Mouse (Mus musculus): Measurements from ENCODE around the gene Myb. TPM values are rescaled to one million over a fixed set of nuclear protein-coding genes. Genes with fewer than 3 reads are reported as not detected.

The Myb gene
- 1 to 10 TPM; 6.7 to 8.2 (median 7.3) TPM for polyA plus RNA-seq (2017; shearing (Covaris generic))

DNA sequence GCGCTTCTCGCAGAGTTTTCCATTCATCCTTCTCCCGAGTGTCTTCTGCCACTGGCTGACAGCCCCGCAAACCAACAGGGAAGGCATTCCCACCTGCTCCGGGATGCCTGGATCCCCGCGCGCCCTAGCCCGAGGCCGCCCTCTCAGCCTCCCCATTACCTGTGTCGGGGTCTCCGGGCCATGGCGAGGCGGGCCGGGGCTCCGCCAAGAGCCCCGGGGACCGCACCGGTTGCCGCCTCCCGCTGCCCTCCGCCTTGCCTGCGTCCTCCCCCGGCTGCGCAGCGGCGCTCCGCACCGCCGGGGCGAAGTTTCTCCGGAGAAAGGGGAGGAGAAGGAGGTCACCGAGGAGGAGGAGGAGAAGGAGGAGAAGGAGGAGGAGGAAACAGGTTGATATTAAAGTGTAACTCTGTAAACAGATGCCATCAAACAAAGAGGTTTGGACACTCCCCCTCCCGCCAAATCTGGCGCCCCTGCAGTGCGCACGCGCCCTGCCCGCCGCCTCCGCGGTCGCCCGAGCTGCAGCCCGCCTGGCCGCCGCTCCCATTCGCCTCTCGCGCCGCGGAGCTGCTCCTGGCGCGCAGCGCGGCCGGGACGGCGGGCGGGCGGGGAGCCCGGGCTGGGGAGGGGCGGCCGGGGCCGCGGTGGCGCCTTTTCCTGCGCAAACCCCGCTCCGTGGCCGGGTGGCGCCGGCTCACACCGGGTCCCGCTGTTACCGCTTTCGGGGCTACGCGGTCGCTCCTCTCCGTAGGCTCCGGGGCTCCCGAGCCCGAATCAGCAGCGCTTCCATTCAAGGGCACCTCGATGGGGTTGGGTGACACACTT, at the start of gene Myb:
Gene Myb, minus strand, starts transcription at position 448 of the 822 bp plus-strand sequence.
- ATAC-seq, result peak; percentile 16

DNA sequence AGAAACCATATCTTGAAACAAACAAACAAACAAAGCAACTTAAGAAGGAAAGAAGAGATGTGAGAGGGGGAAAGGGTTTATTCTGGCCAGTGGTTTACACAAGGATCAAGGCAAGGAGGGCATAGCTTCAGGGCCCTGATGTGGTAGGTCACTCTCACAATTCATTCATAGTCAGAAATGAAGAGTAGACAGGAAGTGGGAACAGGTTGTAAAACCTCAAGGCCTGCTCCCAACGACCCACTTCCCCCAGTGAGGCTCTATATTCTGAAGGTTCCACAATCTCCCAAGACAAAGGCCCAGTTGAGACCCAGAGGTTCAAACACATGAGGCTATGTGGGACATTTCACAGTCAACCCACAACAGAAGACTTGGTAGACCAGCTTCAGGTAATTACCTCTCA, 46.6 kb upstream of the Myb start:
- ATAC-seq, result no peak

GRCm38 (mm10) chr10:21206232-21206631, 45.4 kb upstream of the Myb start:
- ATAC-seq, result no peak

GRCm38 (mm10) chr10:21204496-21205085, 43.8 kb upstream of the Myb start:
- ATAC-seq, result peak; percentile 61

GRCm38 (mm10) chr10:21203886-21204285, 43.1 kb upstream of the Myb start:
- peak; percentile 16 for ATAC-seq

DNA sequence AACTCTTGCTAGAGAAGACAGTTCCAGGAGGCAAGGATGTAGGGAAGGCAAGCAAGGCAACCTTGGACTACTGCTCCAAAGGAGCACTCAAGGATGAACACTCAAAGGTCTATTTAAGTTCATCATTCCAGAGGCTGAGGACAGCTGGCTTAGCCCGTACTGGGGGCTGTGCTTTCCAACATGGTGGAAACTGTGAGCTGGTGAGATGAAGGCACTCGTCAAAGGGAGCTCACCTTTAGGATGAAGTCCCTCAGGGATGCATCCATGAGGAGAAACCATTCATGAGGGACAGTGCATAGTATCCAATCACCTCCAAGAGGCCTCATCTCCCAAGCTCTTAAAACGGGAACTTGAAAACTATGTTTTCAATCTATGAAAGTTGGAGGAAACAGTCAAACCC, 42.7 kb upstream of the Myb start:
- ATAC-seq, result no peak

- ATAC-seq, result peak; percentile 14
Observed at GRCm38 (mm10) chr10:21200761-21201160, 40.0 kb upstream of the Myb start.

DNA sequence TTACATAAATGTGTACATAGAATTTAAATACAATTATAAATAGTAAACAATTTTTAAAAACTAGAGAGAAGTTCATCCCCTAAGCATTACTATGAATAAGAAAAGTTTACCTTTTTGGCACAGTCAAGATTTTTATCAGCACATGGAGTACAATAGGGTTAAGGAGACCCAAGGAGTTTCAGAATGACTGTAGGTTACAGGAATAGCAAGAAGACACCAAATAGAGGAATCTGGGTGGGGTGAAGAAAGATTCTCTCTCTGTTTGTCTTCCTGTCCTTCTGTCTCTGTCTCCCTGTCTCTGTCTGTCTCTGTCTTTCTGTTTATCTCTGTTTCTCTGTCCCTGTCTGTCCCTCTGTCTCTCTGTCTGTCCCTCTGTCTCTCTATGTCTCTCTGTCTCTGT, 39.5 kb upstream of the Myb start:
- no peak for ATAC-seq

DNA sequence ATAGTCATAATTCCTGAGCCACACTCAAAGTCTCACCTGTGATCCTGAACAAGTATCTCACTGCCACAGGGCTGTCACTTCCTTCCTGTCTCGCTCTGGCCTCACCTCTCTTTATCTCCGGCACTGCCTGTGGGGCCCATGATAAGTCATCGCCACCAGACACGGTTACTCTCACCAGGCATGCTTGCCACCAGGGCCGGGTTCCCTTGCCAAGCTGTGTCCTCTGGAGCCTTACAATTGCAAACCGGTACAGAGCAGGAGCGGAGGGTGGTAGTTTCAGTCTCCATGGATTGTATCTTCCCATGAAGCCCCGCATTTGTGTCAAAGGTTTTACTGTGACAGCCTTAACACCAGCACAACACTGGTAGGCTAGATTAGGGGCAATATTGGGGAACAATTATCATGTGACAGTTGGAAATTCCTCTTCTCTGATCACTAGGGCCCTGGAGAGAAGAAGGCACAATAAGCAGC, 35.9 kb upstream of the Myb start:
- peak; percentile 82 for ATAC-seq

DNA sequence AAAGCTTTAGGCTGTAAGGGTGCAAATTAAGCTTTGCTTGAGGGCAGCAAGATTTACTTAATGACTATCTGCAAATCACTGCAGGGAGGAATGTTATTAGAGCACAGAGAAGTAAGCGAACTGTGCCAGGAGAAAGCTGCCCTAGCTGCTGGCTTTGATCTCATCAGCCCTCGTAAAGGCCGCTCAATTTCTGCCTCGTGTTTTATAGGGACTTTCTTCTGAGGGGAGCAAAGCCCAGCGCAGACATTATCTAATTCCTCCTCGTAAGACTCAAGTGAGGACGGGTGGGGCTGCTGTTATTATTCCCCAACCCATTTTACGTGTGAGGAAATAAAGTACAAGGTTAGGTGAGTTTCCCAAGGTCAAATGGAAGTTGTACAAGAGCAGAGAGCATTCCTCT, 34.8 kb upstream of the Myb start:
- no peak for ATAC-seq

DNA sequence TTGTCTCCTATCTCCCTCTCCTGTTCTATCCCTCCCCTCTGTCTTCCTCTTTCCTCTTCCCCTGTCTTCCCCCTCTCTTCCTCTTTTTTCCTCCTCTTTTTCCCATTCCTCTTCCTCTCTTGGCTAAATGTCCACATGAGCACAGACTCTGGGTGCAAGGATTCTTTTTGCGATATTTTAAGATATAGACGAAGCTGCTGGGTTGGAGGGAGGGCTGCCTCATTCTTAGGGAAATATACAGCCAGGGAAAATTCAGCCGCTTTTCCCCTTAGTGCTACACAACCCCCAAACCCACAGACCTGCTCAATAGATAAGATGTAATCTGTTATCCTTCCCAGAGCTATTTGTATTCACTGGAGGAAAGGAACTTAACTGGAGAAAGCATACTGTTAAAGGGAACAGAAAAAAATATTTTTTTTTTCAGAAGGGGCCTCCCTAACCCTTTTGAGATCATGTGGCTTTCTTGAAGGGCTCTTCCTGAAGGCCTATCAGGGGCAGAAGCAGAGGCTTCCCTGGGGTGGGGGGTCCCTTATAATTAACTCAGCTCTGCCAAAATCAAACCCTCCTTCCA, 33.2 kb upstream of the Myb start:
- no peak for ATAC-seq

DNA sequence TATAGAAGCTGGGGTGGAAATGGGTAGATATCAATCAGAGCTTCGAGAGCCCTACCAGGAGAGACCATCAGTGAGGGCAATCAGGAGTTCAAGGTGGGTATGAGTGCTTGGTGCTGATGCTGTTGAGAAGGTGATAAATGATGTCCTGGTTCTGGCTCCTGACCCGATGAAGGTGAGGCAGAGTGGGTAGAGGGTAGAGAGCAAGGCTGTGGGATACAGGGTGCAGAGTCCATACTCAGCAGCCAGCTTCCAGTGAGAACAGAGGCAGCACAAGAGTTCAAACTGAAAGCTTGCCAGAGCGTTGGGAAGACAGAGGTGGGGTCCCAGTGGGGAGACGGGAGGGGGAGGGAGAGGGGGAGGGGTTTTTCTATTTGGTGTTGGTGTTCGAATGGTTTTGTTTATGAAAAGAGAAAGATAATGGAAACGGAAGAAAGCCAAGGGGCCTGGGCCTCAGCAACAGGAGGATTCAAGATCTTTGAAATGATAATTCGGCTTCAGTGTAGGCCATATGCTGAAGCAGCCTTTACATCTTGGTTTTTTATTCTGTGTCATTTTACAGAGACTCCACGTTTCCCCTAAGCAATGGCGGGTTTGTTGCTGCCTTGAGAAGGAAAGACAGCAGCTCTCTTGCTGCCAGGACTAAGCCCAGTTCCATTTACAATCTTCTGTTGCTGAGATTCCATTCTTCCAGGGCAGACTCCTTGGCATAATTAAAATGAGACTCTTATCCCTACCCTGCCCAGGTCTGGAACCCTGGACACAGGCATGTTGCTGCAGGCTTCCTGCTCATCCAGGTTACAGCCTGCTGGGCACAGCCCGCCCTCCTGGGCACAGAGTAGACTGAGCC, 32.5 kb upstream of the Myb start:
- no peak for ATAC-seq

DNA sequence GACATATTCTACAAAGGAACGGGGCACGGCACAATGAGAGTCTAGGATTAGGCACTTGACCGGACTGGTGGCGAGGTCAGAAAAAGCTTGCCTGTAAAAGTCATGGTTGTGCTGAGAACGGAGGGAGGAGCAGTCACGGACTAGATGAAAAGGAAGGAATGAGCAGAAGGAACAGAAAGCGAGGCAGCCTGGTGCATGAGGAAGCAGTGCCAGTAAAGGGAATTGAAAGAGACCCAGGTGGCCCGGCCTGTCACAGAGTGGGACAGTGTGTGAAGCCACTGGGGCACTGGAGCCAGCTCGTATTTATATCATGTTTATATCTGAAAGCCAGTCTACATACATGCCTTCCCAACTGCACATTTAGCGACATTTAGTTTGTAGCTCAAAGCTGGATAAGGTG, 31.7 kb upstream of the Myb start:
- ATAC-seq, result no peak

- no peak for ATAC-seq
Observed at GRCm38 (mm10) chr10:21189756-21190397, 29.1 kb upstream of the Myb start.

DNA sequence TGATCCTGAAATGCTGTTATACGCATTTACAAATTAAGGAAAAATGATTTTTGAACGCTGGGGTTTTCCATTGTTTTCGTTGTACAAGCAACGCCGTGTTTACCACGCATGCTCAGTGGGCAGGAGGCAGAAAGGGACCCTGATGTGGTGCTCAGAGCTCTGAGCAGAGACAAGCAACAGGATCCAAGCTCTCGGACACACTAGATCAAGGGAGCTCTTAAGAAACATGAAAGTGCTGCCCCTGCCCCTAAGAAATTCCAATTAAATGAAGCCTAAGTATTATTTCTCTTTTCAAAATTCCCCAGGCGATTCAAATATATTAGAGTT, 28.5 kb upstream of the Myb start:
- no peak for ATAC-seq

DNA sequence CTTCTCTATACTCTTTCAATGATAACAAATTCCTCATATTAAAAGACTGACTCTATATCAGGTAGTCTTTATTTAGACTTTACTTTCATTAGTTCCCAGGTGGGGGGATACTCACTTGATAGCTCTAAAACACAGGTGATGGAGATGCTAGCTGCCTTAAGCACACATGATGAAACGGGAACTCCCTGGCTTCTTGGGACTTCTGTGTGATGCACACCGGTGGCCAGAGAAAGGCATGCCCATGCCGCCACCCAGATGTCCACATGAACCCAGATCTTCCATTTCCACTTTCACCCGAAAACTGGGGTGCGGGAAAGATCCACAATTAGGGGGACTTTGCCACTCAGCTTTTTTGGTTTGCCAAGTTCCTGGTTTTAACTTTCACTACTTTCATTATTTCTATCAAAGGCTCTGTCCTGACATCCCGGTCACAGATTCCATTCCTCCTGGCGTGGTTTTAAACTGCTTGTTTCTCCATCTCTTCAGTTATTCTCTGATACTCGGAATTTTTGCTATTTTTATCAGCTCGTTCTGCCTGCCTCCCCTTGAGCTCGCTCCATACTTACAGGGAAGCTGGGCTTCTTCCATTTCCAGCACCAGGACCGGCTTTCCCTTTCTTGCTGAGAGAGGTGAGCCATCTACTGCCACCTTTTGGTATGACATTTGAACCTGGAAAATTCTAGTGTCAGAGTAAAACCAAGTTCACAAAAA, 27.9 kb upstream of the Myb start:
- ATAC-seq, result peak; percentile 53

GRCm38 (mm10) chr10:21187847-21188246, 27.1 kb upstream of the Myb start:
- no peak for ATAC-seq

DNA sequence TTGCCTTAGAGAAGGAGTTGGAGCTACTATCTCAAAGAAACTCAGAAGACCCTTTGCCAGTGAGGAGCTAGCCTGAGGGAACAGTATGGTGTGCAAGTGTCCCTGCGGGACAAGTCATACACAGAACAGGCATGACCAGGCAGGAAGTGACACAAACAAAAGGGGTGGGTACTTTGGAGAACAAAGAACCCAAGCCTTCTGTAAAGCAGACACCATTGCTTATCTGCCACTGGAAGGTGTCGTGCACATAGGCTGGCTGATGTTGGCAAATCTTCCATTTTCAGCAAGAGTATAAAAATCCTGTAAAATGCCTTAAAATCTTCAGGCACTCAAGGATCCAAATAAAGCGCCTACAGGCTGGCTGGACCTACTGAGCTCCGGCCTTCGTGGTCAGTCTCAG, 25.9 kb upstream of the Myb start:
- ATAC-seq, result peak; percentile 90

DNA sequence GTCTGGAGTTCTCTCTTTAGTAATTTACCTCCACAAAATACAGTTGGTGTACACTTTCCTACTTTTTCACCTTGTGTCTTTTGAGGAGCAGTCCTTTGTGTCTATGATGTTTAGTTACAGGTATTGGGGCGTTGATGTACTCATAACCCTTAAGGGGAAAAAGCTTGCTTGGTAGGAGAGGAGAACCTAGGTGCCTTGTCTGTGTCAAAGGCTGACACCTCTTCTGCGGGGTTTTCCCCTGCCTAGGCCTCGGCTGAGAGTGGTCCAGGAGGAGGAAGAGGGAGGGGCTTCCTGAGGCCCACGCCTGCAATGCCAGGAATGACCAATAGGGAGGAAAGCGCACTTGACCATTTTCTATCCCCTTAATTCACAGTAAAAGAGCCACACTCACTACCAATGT, 17.9 kb upstream of the Myb start:
- ATAC-seq, result peak; percentile 88

GRCm38 (mm10) chr10:21178281-21178680, 17.5 kb upstream of the Myb start:
- ATAC-seq, result peak; percentile 89

- no peak for ATAC-seq
Observed at GRCm38 (mm10) chr10:21172650-21173200, 11.9 kb upstream of the Myb start.

DNA sequence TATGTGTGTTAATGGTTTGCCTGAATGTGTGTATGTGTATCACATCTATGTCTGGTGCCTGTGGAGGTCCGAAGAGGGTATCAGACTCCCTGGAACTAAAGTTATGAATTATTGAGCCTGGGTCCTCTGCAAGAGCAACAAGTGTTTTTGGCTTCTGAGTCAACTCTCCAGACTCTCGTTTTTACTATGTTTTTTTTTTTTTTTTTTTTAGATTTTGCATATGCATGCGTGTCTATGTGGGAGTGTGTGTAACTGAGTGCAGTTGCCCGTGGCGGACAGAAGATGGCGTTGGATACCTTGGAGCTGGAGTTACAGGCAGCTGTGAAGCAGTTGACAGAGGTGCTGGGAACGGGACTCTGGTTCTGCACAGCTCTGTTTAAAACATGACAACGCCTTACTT, 7.7 kb upstream of the Myb start:
- no peak for ATAC-seq

Measured in inflammation-experienced regulatory T-cells, adult 6 months (primary cell).